Mouse (Mus musculus): ENCODE measurements around the gene Hoxb9. TPM values are rescaled to one million over a fixed set of nuclear protein-coding genes. Genes with fewer than 3 reads are reported as not detected.

Hoxb9 gene
- not detected for total RNA-seq (2021)
- long read RNA-seq, experiment 1, result 0 reads
- long read RNA-seq, experiment 2, result 0 reads

GRCm38 (mm10) chr11:96270996-96271540 lies at the start of gene Hoxb9:
Gene Hoxb9 (plus strand): TSS chr11:96271457.
- DNase-seq (ENCODE audit: low spot score in 2 of 2), result no peak

- no peak for DNase-seq (ENCODE audit: low spot score in 2 of 2)
Measured at GRCm38 (mm10) chr11:96223813-96224212, 47.4 kb upstream of the Hoxb9 start.

GRCm38 (mm10) chr11:96227676-96228075 lies 43.6 kb upstream of the Hoxb9 start:
- DNase-seq (ENCODE audit: low spot score in 2 of 2), result no peak

- DNase-seq (ENCODE audit: low spot score in 2 of 2), result peak; percentile 15 to 22
Measured at GRCm38 (mm10) chr11:96234906-96235305, 36.4 kb upstream of the Hoxb9 start.

- peak; percentile 32 to 34 for DNase-seq (ENCODE audit: low spot score in 2 of 2)
Measured at GRCm38 (mm10) chr11:96240211-96240610, 31.0 kb upstream of the Hoxb9 start.

- no peak for DNase-seq (ENCODE audit: low spot score in 2 of 2)
Measured at GRCm38 (mm10) chr11:96250901-96251300, 20.4 kb upstream of the Hoxb9 start.

GRCm38 (mm10) chr11:96251480-96252031 lies 19.7 kb upstream of the Hoxb9 start:
- DNase-seq (ENCODE audit: low spot score in 2 of 2), result no peak

GRCm38 (mm10) chr11:96252541-96253120 lies 18.6 kb upstream of the Hoxb9 start:
- no peak for DNase-seq (ENCODE audit: low spot score in 2 of 2)

- DNase-seq (ENCODE audit: low spot score in 2 of 2), result no peak
Measured at GRCm38 (mm10) chr11:96254221-96254620, 17.0 kb upstream of the Hoxb9 start.

- DNase-seq (ENCODE audit: low spot score in 2 of 2), result no peak
Measured at GRCm38 (mm10) chr11:96255111-96255995, 15.9 kb upstream of the Hoxb9 start.

- DNase-seq (ENCODE audit: low spot score in 2 of 2), result no peak
Measured at GRCm38 (mm10) chr11:96255996-96256445, 15.2 kb upstream of the Hoxb9 start.

GRCm38 (mm10) chr11:96257141-96257540 lies 14.1 kb upstream of the Hoxb9 start:
- no peak for DNase-seq (ENCODE audit: low spot score in 2 of 2)

- no peak for DNase-seq (ENCODE audit: low spot score in 2 of 2)
Measured at GRCm38 (mm10) chr11:96259038-96259437, 12.2 kb upstream of the Hoxb9 start.

- no peak for DNase-seq (ENCODE audit: low spot score in 2 of 2)
Measured at GRCm38 (mm10) chr11:96259511-96259910, 11.7 kb upstream of the Hoxb9 start.

GRCm38 (mm10) chr11:96260310-96260970 lies 10.8 kb upstream of the Hoxb9 start:
- DNase-seq (ENCODE audit: low spot score in 2 of 2), result no peak

GRCm38 (mm10) chr11:96261323-96261890 lies 9.8 kb upstream of the Hoxb9 start:
- DNase-seq (ENCODE audit: low spot score in 2 of 2), result no peak

GRCm38 (mm10) chr11:96262262-96262830 lies 8.9 kb upstream of the Hoxb9 start:
- DNase-seq (ENCODE audit: low spot score in 2 of 2), result no peak

- no peak for DNase-seq (ENCODE audit: low spot score in 2 of 2)
Measured at GRCm38 (mm10) chr11:96263636-96264389, 7.4 kb upstream of the Hoxb9 start.

GRCm38 (mm10) chr11:96264390-96265020 lies 6.8 kb upstream of the Hoxb9 start:
- no peak for DNase-seq (ENCODE audit: low spot score in 2 of 2)
